Mouse (Mus musculus) inflammation-experienced regulatory T-cells, adult 6 months (primary cell): ENCODE results near the gene Ripor2. TPM values are rescaled to one million over a fixed set of nuclear protein-coding genes. Genes with fewer than 3 reads are reported as not detected.
"Not testable (repeated sequence)": the region's sequence is repeated elsewhere in the genome, so short reads cannot be mapped to it uniquely, and the experiment has no call there.

Source experiments
- ATAC-seq: one replicate; pipeline ENCODE4 v1.8.0; 2017
- polyA plus RNA-seq, 3 experiments: library from polyadenylated mRNA; unstranded; fragments of 100-300 nt; shearing (Covaris generic); gene quantifications; one replicate each; pipeline ENCODE4 v1.2.1; 2017

The Ripor2 gene
- polyA plus RNA-seq, 3 experiments from 2014 or later = 199 to 236 (median 232) TPM

DNA sequence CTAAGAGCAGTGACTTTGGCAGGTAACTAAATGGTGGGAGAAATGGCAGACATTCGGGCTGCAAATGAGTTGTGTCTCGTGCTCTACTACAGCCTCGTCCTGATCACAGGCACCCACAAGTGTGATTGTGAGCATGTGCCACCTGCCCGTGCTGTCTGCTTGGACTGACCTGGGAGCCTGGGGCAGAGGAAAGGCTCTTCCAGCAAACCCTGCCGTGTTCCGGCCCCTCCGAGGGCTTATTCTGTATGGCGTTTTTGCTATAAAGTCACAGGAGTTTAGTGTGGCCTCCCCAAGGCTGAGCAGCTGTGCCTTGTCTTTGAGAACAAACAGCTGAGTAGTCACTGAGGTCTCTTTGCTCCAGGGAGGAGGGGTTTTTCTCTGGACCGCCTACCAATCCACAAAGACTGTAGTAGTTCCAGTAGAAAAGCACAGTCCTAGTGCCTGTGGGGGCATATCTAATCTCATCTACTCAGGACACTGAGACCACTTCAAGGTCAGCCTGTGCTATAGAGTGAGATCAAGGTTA is 132.4 kb downstream of the Ripor2 start:
- no peak for ATAC-seq

DNA sequence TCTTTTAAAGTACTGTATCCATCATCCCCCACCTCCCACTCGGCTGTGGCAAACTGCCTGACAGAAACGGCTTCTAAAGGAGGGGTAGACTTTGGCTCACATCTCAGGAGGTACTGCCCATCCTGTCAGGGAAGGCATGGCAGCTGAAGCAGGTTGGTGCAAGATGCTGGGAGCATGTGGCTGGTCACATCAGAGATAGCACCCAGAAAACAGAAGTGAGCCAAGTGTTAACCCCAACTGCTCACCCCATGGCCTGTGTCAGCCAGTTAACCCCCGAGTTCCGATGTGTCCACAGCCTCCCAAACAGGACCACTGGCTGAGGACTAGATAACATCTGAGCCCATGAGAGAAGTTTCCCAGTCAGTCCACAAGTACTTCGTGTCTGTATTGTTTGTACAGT is 133.6 kb downstream of the Ripor2 start:
- ATAC-seq = no peak

DNA sequence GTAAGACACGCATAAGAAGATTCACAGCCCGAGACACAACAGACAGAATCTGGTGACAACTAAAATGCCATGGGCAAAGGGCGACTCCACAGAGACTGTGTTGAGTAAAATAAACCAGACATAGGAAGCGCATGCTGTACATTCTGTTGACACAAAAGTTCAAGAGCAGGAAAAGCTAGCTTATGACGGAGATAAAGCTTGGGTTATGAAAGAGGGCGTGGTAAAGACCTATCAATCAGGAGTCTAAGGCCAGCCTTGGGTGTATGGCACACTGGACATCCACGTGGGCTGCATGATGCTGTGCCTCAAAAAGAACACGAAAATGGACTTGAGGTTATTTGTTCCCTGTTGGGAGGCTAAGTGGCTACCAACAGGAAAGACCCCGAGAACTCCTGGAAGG is 134.5 kb downstream of the Ripor2 start:
- no peak for ATAC-seq

DNA sequence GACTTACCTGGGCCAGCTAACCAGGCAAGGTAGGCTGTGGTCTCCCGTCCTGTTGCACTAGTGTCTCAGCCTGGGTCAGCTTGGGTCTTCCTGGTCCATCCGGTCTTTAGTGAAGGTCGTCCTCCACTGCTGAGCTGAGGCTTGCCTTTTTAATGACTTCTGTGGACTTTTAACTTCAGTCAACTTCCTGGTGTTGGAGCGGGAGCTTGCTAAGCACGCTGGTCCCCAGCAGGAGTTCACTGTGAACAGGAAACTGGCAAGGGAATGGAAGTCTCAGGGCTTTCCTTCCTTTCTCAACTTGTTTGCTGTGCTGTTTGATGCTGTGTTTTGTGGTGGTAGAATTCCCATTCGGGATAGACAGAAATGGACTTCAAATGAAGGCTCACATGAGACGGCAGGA is 135.7 kb downstream of the Ripor2 start:
- no peak for ATAC-seq

DNA sequence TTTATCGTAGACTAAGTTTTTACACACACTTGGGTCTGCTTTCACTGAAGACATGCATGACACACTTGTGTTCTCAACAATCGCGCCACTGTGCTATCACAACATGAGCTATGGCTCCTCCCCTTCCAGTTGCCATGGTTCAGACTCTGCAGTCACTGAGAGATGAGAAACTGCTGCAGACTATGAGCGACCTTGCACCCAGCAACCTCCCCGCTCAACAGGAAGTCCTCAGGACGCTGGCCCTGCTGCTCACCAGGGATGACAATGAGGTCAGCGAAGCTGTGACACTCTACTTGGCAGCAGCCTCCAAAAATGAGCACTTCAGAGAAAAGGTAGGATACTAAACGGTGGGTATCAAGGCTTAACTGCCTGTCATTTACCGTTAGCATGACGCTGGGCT is 139.5 kb downstream of the Ripor2 start:
- no peak for ATAC-seq

DNA sequence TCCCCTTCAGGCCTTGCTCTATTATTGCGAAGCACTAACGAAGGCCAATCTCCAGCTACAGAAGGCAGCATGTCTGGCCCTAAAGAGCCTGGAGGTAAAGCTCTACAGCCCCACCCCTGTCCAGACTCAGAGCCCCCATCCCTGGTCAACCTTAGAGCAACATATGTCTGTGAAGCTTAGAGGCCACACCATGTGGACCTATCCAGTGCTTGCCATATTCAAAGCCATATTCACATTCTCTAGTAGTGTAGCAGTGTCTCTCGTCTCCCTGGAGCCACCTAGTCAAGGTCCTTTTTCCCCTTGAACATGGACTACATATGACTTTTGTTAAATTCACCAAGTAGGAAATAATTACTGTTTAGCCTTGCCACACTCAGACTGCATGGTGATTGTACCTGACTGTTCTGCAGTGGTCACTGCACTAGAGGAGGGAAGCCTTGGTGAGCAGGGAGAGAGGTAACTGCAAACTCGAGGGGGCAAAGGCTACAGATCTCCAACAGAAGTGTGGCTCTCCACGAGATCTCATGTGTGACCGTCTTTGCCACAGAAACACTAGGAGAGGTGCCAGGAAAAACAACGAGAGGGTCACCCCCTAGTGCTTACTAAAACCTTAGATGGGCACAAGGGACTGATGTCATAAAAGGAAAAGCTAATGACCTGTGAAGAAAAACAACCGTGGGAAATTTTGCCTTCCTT is 141.9 kb downstream of the Ripor2 start:
- no peak for ATAC-seq

DNA sequence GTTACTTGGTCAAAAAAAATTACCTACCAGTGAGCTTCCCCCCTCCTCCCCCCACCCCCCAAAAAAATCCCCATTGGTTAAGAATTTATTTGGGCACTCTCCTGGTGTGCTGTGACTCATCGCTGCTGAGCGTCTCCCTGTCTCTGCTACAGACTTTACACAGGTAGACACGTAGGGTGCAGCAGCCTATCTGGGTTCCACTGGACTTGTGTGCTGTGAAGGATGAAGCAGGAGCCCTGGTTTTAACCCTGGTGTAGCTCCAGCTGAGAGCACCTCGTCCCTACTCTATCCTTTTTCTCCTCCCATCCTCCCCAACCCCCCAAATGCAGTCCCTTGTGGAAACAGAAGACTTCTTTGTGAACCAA is 142.4 kb downstream of the Ripor2 start:
- ATAC-seq = no peak

DNA sequence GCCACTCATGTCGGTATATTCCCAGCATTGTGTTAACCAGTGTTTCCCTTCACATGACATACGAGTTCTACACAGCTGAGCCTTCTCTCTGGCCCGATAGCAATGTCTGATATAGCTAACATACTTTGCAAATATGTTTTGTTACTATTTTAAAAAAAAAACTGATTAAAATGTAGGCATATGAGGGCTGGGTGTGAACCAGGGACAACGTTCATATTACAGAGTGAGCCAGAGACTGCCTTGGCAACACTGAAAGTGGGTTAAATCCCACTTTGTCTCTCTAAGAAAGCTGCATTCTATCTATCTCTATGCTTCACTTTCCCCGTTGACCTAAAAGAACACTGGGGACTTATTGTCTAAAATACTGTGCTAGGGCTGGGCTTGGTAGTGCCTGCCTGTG is 147.1 kb downstream of the Ripor2 start:
- ATAC-seq = no peak

DNA sequence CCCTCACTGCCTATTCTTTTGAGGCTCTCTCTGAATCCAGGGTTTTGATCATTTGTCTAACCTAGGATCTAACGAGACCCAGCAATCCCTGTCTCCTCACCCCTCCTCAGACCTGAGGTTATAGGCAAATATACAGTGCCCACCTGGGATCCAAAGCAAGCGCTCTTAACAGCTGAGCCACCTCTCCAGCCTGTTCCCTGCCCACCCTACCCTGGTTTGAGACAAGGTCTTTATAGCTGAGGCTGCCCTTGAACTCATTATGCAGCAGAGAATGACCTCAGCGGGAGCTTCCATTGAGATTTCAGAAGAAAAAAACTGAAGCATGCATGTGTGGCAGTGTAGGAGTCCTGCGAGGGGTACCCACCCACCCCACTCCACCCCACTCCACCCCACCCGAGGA is 152.5 kb downstream of the Ripor2 start:
- ATAC-seq = no peak

DNA sequence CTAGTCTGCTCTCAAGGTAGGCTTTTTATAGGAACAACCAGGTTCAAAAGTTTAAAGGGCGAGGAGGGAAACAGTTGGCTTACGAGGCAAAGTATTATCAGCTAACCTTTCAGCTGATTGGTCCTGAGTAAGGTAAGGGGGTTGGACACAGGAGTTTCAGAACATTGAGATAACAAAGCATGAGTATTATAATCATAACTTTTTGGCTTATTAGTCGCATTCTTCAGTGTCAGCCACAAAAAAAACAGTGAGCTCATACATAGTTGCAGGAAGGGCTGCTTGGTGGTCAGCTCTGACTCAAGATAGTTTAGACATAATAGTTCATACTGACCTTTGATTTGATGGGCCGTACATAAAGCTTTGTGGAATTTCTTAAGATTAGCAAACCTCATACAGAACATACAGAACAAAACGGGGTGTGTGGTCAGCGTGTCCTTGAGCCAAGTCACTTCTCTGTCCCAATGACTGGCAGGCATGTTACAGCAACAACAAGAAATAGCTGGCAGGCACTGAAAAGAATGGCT is 153.7 kb downstream of the Ripor2 start:
- ATAC-seq = no peak

DNA sequence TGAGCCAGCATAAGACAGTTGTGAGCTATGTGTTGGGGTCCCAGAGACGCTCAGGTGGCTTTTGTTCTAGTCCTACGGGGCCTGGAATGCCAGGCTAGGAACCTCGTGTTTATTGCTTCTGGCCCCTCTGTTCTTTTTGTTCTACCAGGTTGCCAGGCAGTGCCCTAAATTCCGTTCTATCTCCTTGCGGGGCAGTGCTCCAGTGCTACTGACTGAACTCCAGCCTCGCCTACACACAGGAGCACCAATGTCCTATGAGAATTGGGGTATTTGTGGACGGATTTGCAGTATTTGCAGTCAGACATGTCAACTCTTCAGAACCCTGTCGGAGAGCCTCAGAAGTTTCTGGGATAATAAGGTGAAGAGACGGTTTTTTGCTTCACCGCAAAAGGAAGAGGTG is 159.0 kb downstream of the Ripor2 start, which contains the start of gene Armh2:
Gene Armh2, plus strand, starts transcription at position 205 of the 400 bp plus-strand sequence.
- no peak for ATAC-seq

DNA sequence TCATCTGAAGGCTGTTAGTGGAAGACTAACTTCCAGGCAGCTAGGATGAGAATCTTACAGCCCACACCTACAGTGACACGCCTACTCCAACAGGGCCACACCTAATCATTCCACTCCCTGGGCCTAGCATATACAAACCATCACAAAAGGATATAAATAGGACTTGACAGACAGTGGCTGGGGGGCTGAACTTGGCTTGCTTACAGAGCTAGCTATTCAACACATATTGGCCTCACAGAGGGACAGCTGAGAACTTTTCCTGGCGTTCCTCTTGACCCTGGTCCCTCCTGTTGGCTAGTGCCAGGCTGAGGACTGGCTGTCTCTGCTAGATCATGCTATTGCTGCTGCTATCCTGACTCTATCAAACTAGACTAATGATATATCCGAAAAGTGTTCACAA is 165.8 kb downstream of the Ripor2 start:
- no peak for ATAC-seq

DNA sequence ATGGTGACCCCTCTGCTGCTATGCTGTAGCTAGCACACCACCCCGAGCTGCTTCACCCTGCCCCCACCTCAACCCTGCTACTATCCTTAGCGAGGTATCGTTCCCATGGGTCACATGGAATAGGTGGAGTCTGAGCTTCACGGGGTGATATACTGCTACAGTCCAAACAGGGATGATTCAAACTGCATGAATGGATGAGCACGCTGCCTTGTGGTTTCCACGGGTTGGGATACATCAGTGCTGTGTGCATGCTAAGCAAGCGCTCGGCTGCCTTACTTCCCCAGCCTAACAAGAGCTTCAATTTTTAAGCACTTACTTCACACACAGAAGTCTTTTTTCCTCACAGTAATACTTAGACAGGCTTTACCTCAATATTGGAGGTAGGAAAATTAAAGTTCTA is 168.8 kb downstream of the Ripor2 start:
- no peak for ATAC-seq

DNA sequence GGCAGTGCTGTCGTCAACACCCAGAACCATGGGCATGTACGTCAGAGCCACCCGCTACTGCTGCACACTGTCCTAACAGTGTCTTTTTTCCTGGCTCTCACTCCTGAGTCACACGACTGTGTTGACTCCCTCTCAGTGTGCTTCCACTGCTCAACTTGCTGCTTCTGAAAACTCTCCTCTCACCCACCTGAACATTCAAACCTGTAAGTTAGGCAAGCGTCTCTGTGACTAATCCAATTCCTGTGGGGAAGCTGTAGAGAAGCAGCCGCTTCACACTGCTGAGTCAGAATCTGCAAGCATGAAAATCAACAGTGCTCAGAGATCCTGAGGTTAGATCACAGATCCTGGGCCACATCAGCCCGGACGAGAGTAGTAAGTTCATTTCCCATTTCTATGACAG is 169.4 kb downstream of the Ripor2 start:
- ATAC-seq = no peak

DNA sequence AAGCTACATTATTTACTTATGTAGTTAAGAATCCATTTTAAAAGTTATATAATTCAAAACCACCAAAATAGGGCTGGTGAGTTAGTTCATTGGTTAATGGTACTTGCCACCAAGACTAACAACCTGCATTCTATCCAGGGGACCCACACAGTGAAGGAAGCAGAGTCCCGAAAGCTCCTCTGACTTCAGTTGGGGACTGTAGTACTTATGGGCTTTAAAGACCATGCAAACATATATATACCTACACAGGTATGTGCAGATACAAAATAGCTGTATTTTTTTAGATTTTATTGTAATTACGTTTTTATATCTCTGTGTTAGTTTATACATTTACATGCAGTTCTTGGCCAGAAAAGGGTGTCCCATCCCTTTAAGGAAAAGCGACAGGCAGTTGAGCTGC is 174.8 kb downstream of the Ripor2 start:
- no peak for ATAC-seq

DNA sequence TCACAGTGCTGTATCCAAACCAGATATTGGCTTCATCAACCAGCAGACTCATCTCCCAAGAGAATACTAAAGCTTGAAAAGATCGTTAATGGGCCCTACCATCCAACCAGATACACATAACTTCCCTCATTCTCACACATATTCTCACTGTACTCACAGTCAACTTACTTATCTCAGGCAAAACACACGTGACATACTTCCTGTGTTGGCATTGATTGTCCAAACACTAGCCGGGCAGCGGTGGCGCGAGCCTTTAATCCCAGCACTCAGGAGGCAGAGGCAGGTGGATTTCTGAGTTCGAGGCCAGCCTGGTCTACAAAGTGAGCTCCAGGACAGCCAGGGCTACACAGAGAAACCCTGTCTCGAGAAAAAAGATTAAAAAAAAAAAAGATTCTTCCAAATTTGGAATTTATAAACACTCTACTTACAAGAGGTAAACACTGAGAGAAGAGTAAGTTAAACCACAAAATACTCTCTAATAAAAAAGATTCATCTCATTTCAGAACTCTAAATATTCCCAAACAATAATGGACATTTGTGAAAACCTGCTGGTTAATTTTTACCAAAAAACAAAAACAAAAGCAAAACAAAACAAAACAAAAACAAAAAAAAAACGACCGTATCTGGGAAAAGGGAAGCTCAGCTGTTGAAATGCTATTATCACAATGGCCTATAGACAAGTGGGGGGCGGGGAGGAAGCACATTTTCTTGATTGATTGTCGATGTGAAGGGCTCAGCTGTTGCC is 176.0 kb downstream of the Ripor2 start:
- ATAC-seq = no peak

DNA sequence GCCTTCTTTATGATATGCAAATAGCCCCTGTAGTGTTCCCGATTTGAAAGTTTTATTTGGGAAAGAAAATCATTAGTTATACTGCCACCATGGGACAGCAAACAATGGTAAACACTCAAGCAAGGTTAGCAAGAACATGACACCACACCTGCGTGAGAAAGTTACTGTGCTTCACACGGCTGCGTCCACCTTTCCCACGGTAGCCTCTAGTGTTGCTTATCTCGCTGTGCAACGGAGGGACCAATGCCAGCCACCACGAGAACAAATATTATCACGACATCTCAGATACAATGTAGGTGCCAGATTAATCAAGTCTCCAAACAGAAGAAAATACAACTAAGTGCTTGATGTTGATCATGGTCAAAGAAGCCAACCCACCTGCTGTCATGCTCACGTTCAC is 177.5 kb downstream of the Ripor2 start:
- ATAC-seq = no peak

DNA sequence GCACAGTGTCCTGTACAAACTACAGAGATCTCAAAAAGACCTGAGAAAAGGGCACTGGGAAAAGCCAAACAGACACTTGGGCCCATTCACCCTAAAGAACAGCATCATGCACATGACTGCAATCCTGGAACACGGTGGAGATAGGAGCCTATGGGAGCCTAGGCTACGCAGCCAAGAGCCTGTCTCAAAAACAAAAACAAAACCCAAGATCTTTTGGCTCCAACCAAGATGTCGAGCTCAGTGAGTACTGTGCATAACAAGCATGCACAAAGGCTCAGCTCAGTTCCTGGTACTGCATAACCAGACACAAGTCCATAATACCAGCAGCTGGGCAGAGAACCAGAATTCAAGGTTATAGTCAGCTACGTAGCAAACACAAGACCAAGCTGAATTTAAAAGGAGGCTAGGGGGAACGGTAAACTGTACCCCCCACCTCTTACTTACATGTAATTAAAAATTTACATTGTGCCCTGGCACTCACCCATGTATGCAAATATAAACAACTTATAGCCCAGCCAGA is 178.4 kb downstream of the Ripor2 start:
- no peak for ATAC-seq

DNA sequence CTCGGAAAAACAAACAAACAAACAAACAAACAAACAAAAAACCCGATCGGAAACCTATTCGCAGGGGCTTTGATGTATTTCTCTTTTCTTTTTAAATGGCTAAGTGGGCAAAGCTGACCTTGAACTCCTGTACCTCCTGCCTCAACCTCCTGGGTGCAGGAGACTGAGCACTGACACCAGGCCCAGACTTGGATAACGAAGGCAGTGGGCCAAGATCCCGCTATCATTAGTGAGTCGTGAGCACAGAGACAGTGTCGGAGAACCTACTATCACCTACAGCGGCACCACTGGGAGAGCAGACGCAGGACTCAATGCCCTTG is 179.1 kb downstream of the Ripor2 start:
- peak; percentile 19 for ATAC-seq

DNA sequence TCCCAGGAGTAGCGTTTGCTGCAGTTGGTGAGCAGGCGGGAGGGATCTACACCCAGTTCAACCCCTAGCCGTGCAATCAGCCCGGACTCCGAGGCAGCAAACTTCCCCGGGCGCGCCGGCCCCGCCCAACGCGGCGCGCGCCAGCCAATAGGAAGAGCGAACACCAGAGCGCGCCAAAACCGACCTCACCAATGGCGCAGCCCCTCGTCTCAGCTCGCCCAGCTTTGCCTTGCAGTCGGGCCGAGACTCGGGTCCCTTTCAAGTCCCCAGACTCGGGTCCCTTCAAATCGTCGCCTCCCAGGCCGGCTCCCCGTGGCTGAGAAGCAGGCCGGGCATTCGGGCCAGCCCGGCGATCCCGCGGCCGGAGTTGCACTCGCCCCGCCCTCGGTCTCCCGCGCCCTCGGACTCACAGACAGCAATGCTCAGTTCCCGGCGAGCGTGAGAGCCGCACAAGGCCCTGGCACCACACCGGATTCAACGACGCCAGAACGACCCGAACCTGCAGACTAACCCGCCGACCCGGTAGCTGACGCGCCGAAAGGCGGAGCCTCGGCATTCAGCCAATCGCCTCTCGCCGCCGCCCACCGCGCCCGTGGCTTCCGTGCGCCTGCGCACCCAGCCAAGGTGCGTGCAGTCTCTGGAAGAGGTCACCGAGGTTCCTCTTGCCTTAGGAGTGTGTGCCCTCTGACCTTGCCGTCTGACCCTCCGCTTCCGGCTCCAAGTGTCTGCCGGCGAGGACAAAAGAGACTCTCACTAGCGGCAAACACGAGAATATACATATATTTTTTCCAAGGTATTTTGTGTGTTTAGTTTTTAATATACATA is 179.6 kb downstream of the Ripor2 start, which contains the start of gene Gmnn:
Gene Gmnn, minus strand, starts transcription at position 521 of the 825 bp plus-strand sequence.
- ATAC-seq = peak; percentile 92

DNA sequence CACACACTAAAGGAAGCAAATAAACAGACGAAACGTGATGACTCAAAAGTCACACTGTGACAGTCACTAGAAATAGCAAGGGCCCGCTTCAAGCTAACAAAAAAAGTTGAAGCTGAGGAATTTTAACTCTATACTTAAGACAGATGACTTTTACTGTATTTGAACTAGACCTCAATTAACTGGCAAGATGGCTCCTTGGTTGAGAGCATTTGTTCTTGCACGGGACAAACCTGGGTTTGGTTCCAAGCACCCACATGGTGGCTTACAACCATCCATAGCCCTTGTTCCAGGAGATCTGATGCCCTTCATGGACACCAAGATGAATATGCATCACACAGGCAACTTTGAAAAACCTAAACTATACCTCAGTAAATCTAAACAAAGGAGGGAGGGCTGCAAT is 180.3 kb downstream of the Ripor2 start:
- ATAC-seq = no peak

DNA sequence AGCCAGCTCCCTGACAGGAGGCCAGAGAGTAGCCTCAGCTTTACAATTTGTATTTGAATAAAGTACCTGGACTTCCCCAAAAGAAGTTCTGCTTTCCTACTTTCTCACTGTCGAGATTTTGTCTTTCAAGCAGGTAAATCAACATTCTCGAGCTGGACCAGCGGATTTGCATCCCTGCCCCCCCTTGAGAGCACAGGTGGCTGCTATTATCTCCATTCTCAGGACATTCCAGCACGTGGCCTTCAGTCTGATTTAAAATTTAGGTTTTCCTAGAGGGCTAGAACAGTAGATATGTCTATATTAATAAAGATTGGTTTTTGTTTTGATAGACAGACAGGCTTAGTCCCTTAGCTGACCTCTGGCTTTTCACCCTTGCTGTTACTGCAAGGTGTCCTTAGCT is 185.8 kb downstream of the Ripor2 start:
- ATAC-seq = not testable (repeated sequence)

DNA sequence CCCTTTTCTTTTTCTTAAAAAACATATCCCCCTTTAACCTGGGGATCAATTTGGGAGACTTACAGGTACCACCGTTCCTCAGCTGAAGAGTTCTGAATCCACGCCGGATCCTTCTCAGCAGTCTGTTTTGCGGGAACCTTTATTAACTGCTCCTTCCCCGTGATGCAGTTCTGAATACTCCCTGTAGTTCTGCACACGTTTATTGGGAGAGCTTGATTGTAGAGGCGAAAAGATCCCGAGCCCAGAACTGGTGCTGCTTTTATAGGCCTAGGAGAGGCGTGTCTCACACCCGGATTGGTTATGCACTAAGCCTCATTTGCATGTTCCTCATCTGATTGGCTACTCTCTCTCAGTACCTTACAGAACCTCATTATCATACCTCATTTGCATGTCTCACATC is 189.5 kb downstream of the Ripor2 start:
- not testable (repeated sequence) for ATAC-seq
